ENCODE assay signal across 15 mouse cellular contexts in genomic region chr10:22842781-22843439, GRCm38 (mm10). TPM values are rescaled to one million over a fixed set of nuclear protein-coding genes. Genes with fewer than 3 reads are reported as not detected.
A peak's percentile ranks its signal among the peaks of the same experiment; 100 is the strongest.
DNase-seq lines count a peak whose midpoint lies in the region; ATAC-seq and TF ChIP-seq lines count a peak whose summit lies in the region.
"Had no signal": no experiment of that assay in that cellular context is flagged by ENCODE, and none has a peak within 500 bp of the region (broad histone marks: within the 10 kb centered on the region; RNA-seq: fewer than 3 reads in every experiment).

No protein-coding gene starts in this region.

- peak overlapping the region; percentile 70 for H3K4me2 ChIP-seq in heart, embryonic 11.5 days
- H3K4me2 ChIP-seq in kidney, postnatal 0 days (ENCODE audit: low read length): peak overlapping the region; percentile 50; the same call in 1 of the 2 replicates
- H3K4me2 ChIP-seq in hindbrain, postnatal 0 days (ENCODE audit: low read depth, low read length): no peak overlapping the region
- H3K4me2 ChIP-seq in neural tube, embryonic 13.5 days: no peak overlapping the region

- H3K9me3 ChIP-seq in heart, embryonic 11.5 days (replicated peaks; ENCODE audit: control insufficient read depth, low read length): no peaks in the 10 kb centered on the region
- H3K9me3 ChIP-seq in kidney, postnatal 0 days (replicated peaks; ENCODE audit: low read length): no peaks in the 10 kb centered on the region
- H3K9me3 ChIP-seq in hindbrain, postnatal 0 days (ENCODE audit: low read length): no peaks in the 10 kb centered on the region
- no peaks in the 10 kb centered on the region for H3K9me3 ChIP-seq in neural tube, embryonic 13.5 days
- H3K9me3 ChIP-seq: limb, embryonic 13.5 days had no signal

- H3K9ac ChIP-seq in heart, embryonic 11.5 days (ENCODE audit: low read depth, low read length): 0 out of 2 replicates have a peak overlapping the region, but pooled peaks have one; percentile 6
- 0 out of 2 replicates have a peak overlapping the region, but pooled peaks have one; percentile 10 for H3K9ac ChIP-seq in kidney, postnatal 0 days (ENCODE audit: low read depth, low read length)
- H3K9ac ChIP-seq in hindbrain, postnatal 0 days (replicated peaks; ENCODE audit: low read length): no peak overlapping the region
- H3K9ac ChIP-seq in neural tube, embryonic 13.5 days: no peak overlapping the region
- H3K9ac ChIP-seq: limb, embryonic 13.5 days had no signal

- no peak for TF ChIP-seq CTCF in kidney, postnatal 0 days (IDR thresholded peaks at IDR 0.05; ENCODE audit: low read depth)
- no peak for TF ChIP-seq CTCF in hindbrain, postnatal 0 days (IDR thresholded peaks at IDR 0.05; ENCODE audit: low read depth)

- no peak overlapping the region for H3K27ac ChIP-seq in heart, embryonic 11.5 days (ENCODE audit: low read depth, low read length)
- H3K27ac ChIP-seq in kidney, postnatal 0 days: peak overlapping the region; percentile 39
- H3K27ac ChIP-seq in hindbrain, postnatal 0 days: no peak overlapping the region
- no peak overlapping the region for H3K27ac ChIP-seq in neural tube, embryonic 13.5 days (replicated peaks)
- H3K27ac ChIP-seq: limb, embryonic 13.5 days had no signal

- H3K4me3 ChIP-seq in heart, embryonic 11.5 days (ENCODE audit: low read depth, low read length): peak overlapping the region; percentile 38
- 0 out of 2 replicates have a peak overlapping the region, but pooled peaks have one; percentile 2 for H3K4me3 ChIP-seq in kidney, postnatal 0 days (replicated peaks; ENCODE audit: low read depth, low read length)
- H3K4me3 ChIP-seq in hindbrain, postnatal 0 days (ENCODE audit: low read length): no peak overlapping the region
- H3K4me3 ChIP-seq in neural tube, embryonic 13.5 days: no peak overlapping the region
- H3K4me3 ChIP-seq: megakaryocyte, embryonic 14.5 days had no signal

- peaks cover 3% of the 10 kb centered on the region; the same call in 1 of the 2 replicates for H3K4me1 ChIP-seq in heart, embryonic 11.5 days (ENCODE audit: control insufficient read depth, insufficient read depth, low read length)
- peaks cover 4% of the 10 kb centered on the region; the same call in 1 of the 2 replicates for H3K4me1 ChIP-seq in kidney, postnatal 0 days (replicated peaks; ENCODE audit: insufficient read depth, low read length)
- no peaks in the 10 kb centered on the region for H3K4me1 ChIP-seq in hindbrain, postnatal 0 days (ENCODE audit: insufficient read depth, low read length)
- H3K4me1 ChIP-seq in neural tube, embryonic 13.5 days (replicated peaks): peaks cover 15% of the 10 kb centered on the region

- WGBS in heart, embryonic 11.5 days (ENCODE audit: insufficient replicate concordance): 5% methylated on average over 17 of the region's 17 CpGs
- WGBS in kidney, postnatal 0 days: 12% methylated on average over 17 of the region's 17 CpGs
- WGBS in hindbrain, postnatal 0 days: 5% methylated on average over 17 of the region's 17 CpGs
- WGBS in neural tube, embryonic 13.5 days: 3% methylated on average over 17 of the region's 17 CpGs

- H3K27me3 ChIP-seq in heart, embryonic 11.5 days (ENCODE audit: control insufficient read depth, insufficient read depth, low read length): 0 out of 2 replicates have a peak, but pooled peaks cover 2% of the 10 kb centered on the region
- no peaks in the 10 kb centered on the region; the same call in 1 of the 2 replicates for H3K27me3 ChIP-seq in kidney, postnatal 0 days (ENCODE audit: insufficient read depth, low read length)
- H3K27me3 ChIP-seq in hindbrain, postnatal 0 days (ENCODE audit: insufficient read depth, low read length): peaks cover 78% of the 10 kb centered on the region
- H3K27me3 ChIP-seq in neural tube, embryonic 13.5 days: peaks cover 79% of the 10 kb centered on the region

- no peak for DNase-seq in heart, adult 11 months
- DNase-seq in kidney, postnatal 0 days (ENCODE audit: low spot score): no peak
- no peak for DNase-seq in kidney, adult 9 months
- DNase-seq in hindbrain, postnatal 0 days (ENCODE audit: low spot score): no peak
- DNase-seq in frontal cortex, postnatal 25 days (ENCODE audit: low spot score in 2 of 2): no peak
- no peak for DNase-seq in gastrocnemius, postnatal 25 days
- DNase-seq: adrenal gland, postnatal 14 days; cerebellum, adult 2 months; right cerebral cortex, adult 18-20 months had no signal

- no peaks in the 10 kb centered on the region for H3K36me3 ChIP-seq in heart, embryonic 11.5 days (ENCODE audit: control insufficient read depth, insufficient read depth, low read length)
- no peaks in the 10 kb centered on the region for H3K36me3 ChIP-seq in kidney, postnatal 0 days (ENCODE audit: insufficient read depth, low read length)
- no peaks in the 10 kb centered on the region for H3K36me3 ChIP-seq in hindbrain, postnatal 0 days (ENCODE audit: insufficient read depth, low read length)
- no peaks in the 10 kb centered on the region for H3K36me3 ChIP-seq in neural tube, embryonic 13.5 days
- H3K36me3 ChIP-seq: limb, embryonic 13.5 days had no signal

- no peak for ATAC-seq in heart, embryonic 11.5 days (replicated peaks; ENCODE audit: insufficient number of reproducible peaks, low FRiP score, low TSS enrichment)
- ATAC-seq in kidney, postnatal 0 days (replicated peaks; ENCODE audit: low FRiP score, low read depth): peak; percentile 43; the same call in 1 of the 2 replicates
- 0 out of 2 replicates have a peak, but pooled peaks have one; percentile 18 for ATAC-seq in hindbrain, postnatal 0 days
- 0 out of 2 replicates have a peak, but pooled peaks have one; percentile 23 for ATAC-seq in neural tube, embryonic 13.5 days (ENCODE audit: low read depth)

RNA-seq across cellular contexts. Expression of gene Tcf21, which starts 22.9 kb away (rescaled TPM):
- 81.8 and 84.8 TPM in 2 replicates for polyA plus RNA-seq in heart, embryonic 11.5 days (2014; fragmentation: Nextera tagmentation; extraction: Ambion mirVana)
- 413 and 438 TPM in 2 replicates for polyA plus RNA-seq in kidney, postnatal 0 days (2015; fragmentation: Nextera tagmentation; extraction: Ambion mirVana)
- total RNA-seq in hindbrain, postnatal 0 days (2014; rRNA removed): 0.47 TPM in 1 of 2 replicates, not detected in the other
- 0.89 and 1.4 TPM in 2 replicates for polyA plus RNA-seq in hindbrain, postnatal 0 days (2015; fragmentation: Nextera tagmentation; extraction: Ambion mirVana)
- polyA plus RNA-seq in neural tube, embryonic 13.5 days (2015; fragmentation: Nextera tagmentation; extraction: Ambion mirVana): 1.3 and 3.4 TPM in 2 replicates
- not detected for total RNA-seq in gastrocnemius, postnatal 25 days (2021)
- total RNA-seq: granulocyte monocyte progenitor cell, adult 5-6 weeks; layer of hippocampus, adult 18-20 months had no signal

Comparison
In these comparisons a context has a peak if more than half of its experiments do, and no peak if none do; other contexts are left out.
1. H3K4me2 ChIP-seq: peak in heart, embryonic 11.5 days (single experiment) and kidney, postnatal 0 days (single experiment); none in hindbrain, postnatal 0 days (single experiment) and neural tube, embryonic 13.5 days (single experiment).
2. H3K4me3 ChIP-seq: peak in heart, embryonic 11.5 days (single experiment) and kidney, postnatal 0 days (single experiment); none in hindbrain, postnatal 0 days (single experiment) and neural tube, embryonic 13.5 days (single experiment).
3. H3K9ac ChIP-seq: peak in heart, embryonic 11.5 days (single experiment) and kidney, postnatal 0 days (single experiment); none in hindbrain, postnatal 0 days (single experiment) and neural tube, embryonic 13.5 days (single experiment).
4. RNA of gene Tcf21, which starts 22.9 kb away (polyA plus RNA-seq): 413 to 438 TPM in kidney, postnatal 0 days and 81.8 to 84.8 TPM in heart, embryonic 11.5 days; 1.3 to 3.4 TPM in neural tube, embryonic 13.5 days and 0.89 to 1.4 TPM in hindbrain, postnatal 0 days; every median in the first group is over 10 times any median in the second.